Mouse (Mus musculus) CD8-positive naive resting alpha-beta T cell, adult 57 days (primary cell): ENCODE results near the gene Tmem234. TPM values are rescaled to one million over a fixed set of nuclear protein-coding genes. Genes with fewer than 3 reads are reported as not detected.

Experiments
- total RNA-seq: library from RNA; stranded (reverse); gene quantifications from one replicate; pipeline ENCODE4 v1.2.4, GENCODE M21; 2023

The Tmem234 gene
- total RNA-seq, result 118 TPM

GRCm38 (mm10) chr4:129600233-129601158, at the start of gene Tmem234, which contains the start of gene Eif3i:
Tmem234 (plus strand) TSS chr4:129600668.
Eif3i (minus strand) TSS chr4:129600648.

GRCm38 (mm10) chr4:129573430-129573829, 27.0 kb upstream of the Tmem234 start, which contains the start of gene Lck:
Lck (minus strand) TSS chr4:129573641.

GRCm38 (mm10) chr4:129578466-129578865, 22.0 kb upstream of the Tmem234 start, which contains the start of gene Fam167b:
Fam167b (minus strand) TSS chr4:129578549.

GRCm38 (mm10) chr4:129614093-129614492, 13.6 kb downstream of the Tmem234 start, which contains the start of gene Dcdc2b:
Dcdc2b (minus strand) TSS chr4:129614257.

GRCm38 (mm10) chr4:129618786-129619691, 18.6 kb downstream of the Tmem234 start, which contains the start of gene Iqcc:
Iqcc (minus strand) TSS chr4:129619099.

GRCm38 (mm10) chr4:129623681-129624091, 23.2 kb downstream of the Tmem234 start, which contains the start of gene Ccdc28b:
Ccdc28b (minus strand) TSS chr4:129623947.

GRCm38 (mm10) chr4:129640638-129641467, 40.4 kb downstream of the Tmem234 start, which contains the start of gene Txlna:
Txlna (minus strand) TSS chr4:129641065.

GRCm38 (mm10) chr4:129672083-129672877, 71.8 kb downstream of the Tmem234 start, which contains the start of gene Kpna6:
Kpna6 (minus strand) TSS chr4:129672767.

Other genes with a start within 250 kb of the Tmem234 start
- gene Zbtb8a, start 222.6 kb upstream of the Tmem234 start, total RNA-seq, result 5.4 TPM
- gene Zbtb8b, start 159.8 kb upstream of the Tmem234 start, total RNA-seq, result not detected
- 107 TPM for gene Bsdc1, start 139.1 kb upstream of the Tmem234 start, total RNA-seq
- gene Tssk3, start 109.6 kb upstream of the Tmem234 start, total RNA-seq, result not detected
- gene Fam229a, start 109.5 kb upstream of the Tmem234 start, total RNA-seq, result 3.3 TPM
- gene Marcksl1, start 87.1 kb upstream of the Tmem234 start, total RNA-seq, result 11.4 TPM
- gene Hdac1, start 58.0 kb upstream of the Tmem234 start, total RNA-seq, result 118 TPM
- 906 TPM for gene Lck, start 27.0 kb upstream of the Tmem234 start, total RNA-seq
- gene Fam167b, start 22.1 kb upstream of the Tmem234 start, total RNA-seq, result not detected
- 175 TPM for gene Eif3i, start within 50 bp of the Tmem234 start, total RNA-seq
- 4.2 TPM for gene Dcdc2b, start 13.6 kb downstream of the Tmem234 start, total RNA-seq
- 21.0 TPM for gene Iqcc, start 18.4 kb downstream of the Tmem234 start, total RNA-seq
- gene Ccdc28b, start 23.3 kb downstream of the Tmem234 start, total RNA-seq, result 10.4 TPM
- gene Txlna, start 40.4 kb downstream of the Tmem234 start, total RNA-seq, result 79.9 TPM
- gene Kpna6, start 72.1 kb downstream of the Tmem234 start, total RNA-seq, result 32.0 TPM
- 7.5 TPM for gene Tmem39b, start 96.2 kb downstream of the Tmem234 start, total RNA-seq
- gene Khdrbs1, start 141.6 kb downstream of the Tmem234 start, total RNA-seq, result 131 TPM
- 285 TPM for gene Ptp4a2, start 210.6 kb downstream of the Tmem234 start, total RNA-seq